Mouse (Mus musculus) liver, embryonic 15.5 days (tissue): ENCODE measurements around the gene BC030867. TPM values are rescaled to one million over a fixed set of nuclear protein-coding genes. Genes with fewer than 3 reads are reported as not detected.
"Not testable (repeated sequence)": the region's sequence is repeated elsewhere in the genome, so short reads cannot be mapped to it uniquely, and the experiment has no call there.

Source experiments
- ATAC-seq: fragments of 200-750 bp; cut with Nextera tagmentation; 2 replicates; pipeline ENCODE4 v1.8.0; 2017; ENCODE audit warnings: moderate number of reproducible peaks, mild to moderate bottlenecking, moderate library complexity; ENCODE audit not compliant: insufficient read depth
- H3K27ac ChIP-seq: fragments of 300-500 bp; sonication (generic); replicated peaks from 2 replicates; pipeline ENCODE4 v1.5.1; 2015; ENCODE audit warnings: mild to moderate bottlenecking, inconsistent platforms
- H3K27me3 ChIP-seq: fragments of 300-500 bp; sonication (generic); 2 replicates; pipeline ENCODE4 v1.6.1; 2015; ENCODE audit warnings: mild to moderate bottlenecking, inconsistent platforms
- H3K36me3 ChIP-seq: fragments of 300-500 bp; sonication (generic); replicated peaks from 2 replicates; pipeline ENCODE4 v1.6.1; 2015; ENCODE audit warnings: moderate library complexity, mild to moderate bottlenecking, inconsistent platforms
- H3K4me1 ChIP-seq: fragments of 300-500 bp; sonication (generic); replicated peaks from 2 replicates; pipeline ENCODE4 v1.6.1; 2015; ENCODE audit warnings: inconsistent platforms
- H3K4me2 ChIP-seq: fragments of 300-500 bp; sonication (generic); 2 replicates; pipeline ENCODE4 v1.6.1; 2015; ENCODE audit warnings: moderate library complexity, mild to moderate bottlenecking, inconsistent platforms
- H3K4me3 ChIP-seq: fragments of 300-500 bp; sonication (generic); replicated peaks from 2 replicates; pipeline ENCODE4 v1.5.1; 2015; ENCODE audit warnings: mild to moderate bottlenecking, inconsistent platforms
- H3K9ac ChIP-seq: fragments of 300-500 bp; sonication (generic); 2 replicates; pipeline ENCODE4 v1.6.1; 2015; ENCODE audit warnings: moderate library complexity, mild to moderate bottlenecking, inconsistent platforms
- H3K9me3 ChIP-seq: fragments of 300-500 bp; sonication (generic); replicated peaks from 2 replicates; pipeline ENCODE4 v1.6.1; 2016; ENCODE audit warnings: inconsistent platforms
- WGBS: fragments of 180-500 bp; shearing (Covaris S2); methylation state at CpG from one replicate; pipeline ENCODE4 v1.1.7; 2015; ENCODE audit warnings: mixed read lengths; ENCODE audit not compliant: insufficient replicate concordance; 5-methylcytosine and 5-hydroxymethylcytosine counted together
- polyA plus RNA-seq: library from polyadenylated mRNA; unstranded; fragments of >200 nt; fragmentation: Nextera tagmentation; extraction: Ambion mirVana; gene quantifications from 2 replicates; pipeline ENCODE4 v1.2.1, GENCODE M21; 2015

Gene BC030867
- polyA plus RNA-seq, 1 experiment from 2014 or later, result 14.1 TPM

DNA sequence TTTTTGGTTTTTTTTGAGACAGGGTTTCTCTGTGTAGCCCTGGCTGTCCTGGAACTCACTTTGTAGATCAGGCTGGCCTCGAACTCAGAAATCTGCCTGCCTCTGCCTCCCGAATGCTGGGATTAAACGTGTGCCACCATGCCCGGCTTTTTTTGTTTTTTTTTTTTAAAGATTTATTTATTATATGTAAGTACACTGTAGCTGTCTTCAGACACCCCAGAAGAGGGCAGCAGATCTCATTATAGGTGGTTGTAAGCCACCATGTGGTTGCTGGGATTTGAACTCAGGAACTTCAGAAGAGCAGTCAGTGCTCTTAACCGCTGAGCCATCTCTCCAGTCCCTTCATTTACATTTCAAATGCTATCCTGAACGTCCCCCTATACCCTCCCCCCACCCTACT is 31.6 kb downstream of the BC030867 start:
- H3K4me2 ChIP-seq, H3K4me3 ChIP-seq, H3K9me3 ChIP-seq, H3K36me3 ChIP-seq, H3K27ac ChIP-seq, H3K9ac ChIP-seq, ATAC-seq: not testable (repeated sequence)
- WGBS, result 56% methylated on average over 6 of the region's 6 CpGs
- H3K4me1 ChIP-seq, result peaks cover 18% of the 10 kb centered on the region
- H3K27me3 ChIP-seq, result peaks cover 13% of the 10 kb centered on the region; the same call in 1 of the 2 replicates

DNA sequence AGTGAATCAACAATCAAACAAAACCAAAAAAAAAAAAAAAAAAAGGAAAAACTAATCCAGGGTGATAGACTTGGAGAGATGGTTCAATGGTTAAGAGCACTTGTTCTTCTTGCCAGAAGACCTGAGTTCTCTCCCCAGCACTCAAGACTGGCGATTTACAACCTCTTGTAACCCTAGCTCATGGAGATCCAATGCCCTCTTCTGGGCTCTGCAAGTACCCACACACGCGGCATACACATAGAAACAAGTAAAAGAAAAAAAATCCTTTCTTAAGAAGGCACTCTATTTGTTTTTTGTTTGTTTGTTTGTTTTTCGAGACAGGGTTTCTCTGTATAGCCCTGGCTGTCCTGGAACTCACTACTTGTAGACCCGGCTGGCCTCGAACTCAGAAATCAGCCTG is 35.2 kb downstream of the BC030867 start:
- WGBS, result 73% methylated on average over 6 of the region's 6 CpGs
- Histone ChIP-seq H3K4me2 (peak overlapping the region; percentile 66), H3K4me3 (peak overlapping the region; percentile 73), H3K9ac (peak overlapping the region; percentile 44; the same call in 1 of the 2 replicates), H3K9me3 (no peaks in the 10 kb centered on the region), H3K27ac (peak overlapping the region; percentile 72; the same call in 1 of the 2 replicates), H3K36me3 (peaks cover 22% of the 10 kb centered on the region), H3K27me3 (no peaks in the 10 kb centered on the region), H3K4me1 (peaks cover 43% of the 10 kb centered on the region)
- ATAC-seq, result no peak

GRCm38 (mm10) chr11:102284501-102285094 is 35.9 kb downstream of the BC030867 start, which contains the start of gene Tmub2:
Tmub2 (plus strand) TSS chr11:102284931.
- under 1% methylated on average over 32 of the region's 32 CpGs for WGBS
- ATAC-seq, result peak; percentile 87
- H3K36me3 ChIP-seq, result peaks cover 26% of the 10 kb centered on the region
- H3K9me3 ChIP-seq, result no peaks in the 10 kb centered on the region
- H3K4me1 ChIP-seq, result peaks cover 48% of the 10 kb centered on the region
- no peaks in the 10 kb centered on the region for H3K27me3 ChIP-seq
- peak within 1 kb of the TSS; percentile 65 for H3K9ac ChIP-seq
- peak within 1 kb of the TSS; percentile 66 for H3K4me2 ChIP-seq
- H3K4me3 ChIP-seq, result peak within 1 kb of the TSS; percentile 73
- H3K27ac ChIP-seq, result peak within 1 kb of the TSS; percentile 77

DNA sequence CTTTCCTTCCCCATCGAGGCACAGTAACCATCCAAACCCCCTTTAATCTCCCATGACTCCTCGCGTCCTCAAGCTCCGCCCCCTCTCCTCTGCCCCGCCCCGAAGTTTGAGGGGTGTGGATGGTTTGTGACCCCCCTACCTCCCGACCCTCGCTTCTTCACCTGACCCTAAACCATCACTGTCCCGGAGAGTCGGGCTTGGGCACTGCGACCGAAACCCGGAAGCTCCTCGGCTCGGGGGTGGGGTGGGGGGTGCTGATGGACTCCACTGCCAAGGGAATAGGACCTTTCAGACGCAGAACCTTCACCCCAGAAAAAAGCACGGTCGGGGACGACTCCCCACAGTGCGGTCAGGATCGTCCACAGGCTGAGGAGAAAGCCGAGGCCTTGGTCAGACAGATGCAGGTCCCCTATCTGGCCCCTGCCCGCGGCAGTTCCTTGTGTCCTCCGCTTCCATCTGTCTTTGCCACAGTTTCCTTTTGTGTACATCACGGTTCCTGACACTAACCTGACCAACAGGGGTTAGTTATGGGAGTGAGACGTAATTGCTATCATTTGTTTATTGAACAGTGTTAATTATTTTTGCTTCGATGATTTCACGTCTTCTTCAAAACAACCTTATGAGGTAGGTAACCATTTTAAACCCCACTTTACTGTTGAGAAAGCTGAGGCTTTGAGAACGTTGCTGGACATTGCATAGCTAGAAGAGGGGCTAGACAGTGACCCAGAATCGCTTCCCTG is 36.6 kb downstream of the BC030867 start:
- no peaks in the 10 kb centered on the region for H3K27me3 ChIP-seq
- ATAC-seq, result peak; percentile 61
- peaks cover 48% of the 10 kb centered on the region for H3K4me1 ChIP-seq
- peak overlapping the region; percentile 66 for H3K4me2 ChIP-seq
- peak overlapping the region; percentile 73 for H3K4me3 ChIP-seq
- no peaks in the 10 kb centered on the region for H3K9me3 ChIP-seq
- peak overlapping the region; percentile 77 for H3K27ac ChIP-seq
- peak overlapping the region; percentile 65 for H3K9ac ChIP-seq
- WGBS, result 3% methylated on average over 31 of the region's 31 CpGs
- peaks cover 29% of the 10 kb centered on the region for H3K36me3 ChIP-seq

DNA sequence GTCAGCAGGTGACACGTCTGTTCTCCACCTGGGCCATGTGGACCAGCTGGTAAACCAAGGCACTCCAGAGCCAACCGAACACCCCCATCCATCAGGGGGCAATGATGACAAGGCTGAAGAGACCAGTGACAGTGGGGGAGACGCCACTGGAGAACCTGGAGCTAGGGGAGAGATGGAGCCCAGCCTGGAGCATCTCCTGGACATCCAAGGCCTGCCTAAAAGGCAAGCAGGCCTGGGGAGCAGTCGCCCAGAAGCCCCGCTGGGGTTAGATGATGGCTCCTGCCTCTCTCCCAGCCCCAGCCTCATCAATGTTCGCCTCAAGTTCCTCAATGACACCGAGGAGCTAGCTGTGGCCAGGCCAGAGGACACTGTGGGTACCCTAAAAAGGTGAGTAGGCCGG is 38.8 kb downstream of the BC030867 start:
- no peaks in the 10 kb centered on the region for H3K9me3 ChIP-seq
- no peak overlapping the region for H3K4me2 ChIP-seq
- peak overlapping the region; percentile 46 for H3K27ac ChIP-seq
- H3K4me1 ChIP-seq, result peaks cover 52% of the 10 kb centered on the region
- no peaks in the 10 kb centered on the region for H3K27me3 ChIP-seq
- no peak for ATAC-seq
- 80% methylated on average over 8 of the region's 8 CpGs for WGBS
- H3K9ac ChIP-seq, result no peak overlapping the region
- no peak overlapping the region for H3K4me3 ChIP-seq
- peaks cover 51% of the 10 kb centered on the region for H3K36me3 ChIP-seq

GRCm38 (mm10) chr11:102288027-102288804 is 39.5 kb downstream of the BC030867 start:
- Histone ChIP-seq H3K36me3 (peaks cover 59% of the 10 kb centered on the region), H3K4me3 (no peak overlapping the region), H3K27ac (peak overlapping the region; percentile 65), H3K4me2 (peak overlapping the region; percentile 29; the same call in 1 of the 2 replicates), H3K9ac (peak overlapping the region; percentile 19; the same call in 1 of the 2 replicates), H3K4me1 (peaks cover 52% of the 10 kb centered on the region), H3K27me3 (no peaks in the 10 kb centered on the region), H3K9me3 (no peaks in the 10 kb centered on the region)
- no peak for ATAC-seq
- WGBS, result 68% methylated on average over 8 of the region's 8 CpGs

- H3K4me2 ChIP-seq, result 0 out of 2 replicates have a peak overlapping the region, but pooled peaks have one; percentile 29
- no peak for ATAC-seq
- peak overlapping the region; percentile 65; the same call in 1 of the 2 replicates for H3K27ac ChIP-seq
- 83% methylated on average over 2 of the region's 2 CpGs for WGBS
- peaks cover 66% of the 10 kb centered on the region for H3K36me3 ChIP-seq
- no peak overlapping the region for H3K4me3 ChIP-seq
- peak overlapping the region; percentile 19; the same call in 1 of the 2 replicates for H3K9ac ChIP-seq
- H3K4me1 ChIP-seq, result peaks cover 51% of the 10 kb centered on the region
- no peaks in the 10 kb centered on the region for H3K9me3 ChIP-seq
- no peaks in the 10 kb centered on the region for H3K27me3 ChIP-seq
Measured at GRCm38 (mm10) chr11:102288913-102289312, 40.2 kb downstream of the BC030867 start.

GRCm38 (mm10) chr11:102289511-102290100 is 40.9 kb downstream of the BC030867 start:
- Histone ChIP-seq H3K27me3 (no peaks in the 10 kb centered on the region), H3K4me3 (no peak overlapping the region), H3K36me3 (peaks cover 72% of the 10 kb centered on the region), H3K4me2 (no peak overlapping the region), H3K9ac (no peak overlapping the region), H3K27ac (no peak overlapping the region), H3K4me1 (peaks cover 53% of the 10 kb centered on the region), H3K9me3 (no peaks in the 10 kb centered on the region)
- 66% methylated on average over 6 of the region's 6 CpGs for WGBS
- ATAC-seq, result no peak

DNA sequence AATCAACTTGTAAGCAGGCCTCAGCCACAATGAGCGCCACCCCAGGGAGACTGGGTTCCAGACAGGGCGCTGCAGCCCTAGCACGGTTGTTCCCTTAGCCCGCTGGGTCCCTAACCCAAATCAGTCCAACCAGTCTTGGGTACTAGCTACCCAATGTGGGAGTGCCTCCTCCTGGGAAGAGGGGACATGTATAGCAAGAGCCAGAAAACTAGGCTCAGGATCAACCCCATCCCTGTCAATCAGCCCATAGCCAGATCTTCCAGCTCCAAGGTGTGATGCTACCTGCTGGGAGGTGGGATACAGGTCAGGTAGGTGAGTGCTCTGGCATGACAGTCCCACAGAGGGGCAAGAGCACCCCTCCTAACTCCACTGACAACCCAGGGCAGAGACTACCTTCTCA is 41.5 kb downstream of the BC030867 start:
- Histone ChIP-seq H3K4me3 (no peak overlapping the region), H3K27me3 (no peaks in the 10 kb centered on the region), H3K9me3 (no peaks in the 10 kb centered on the region), H3K36me3 (peaks cover 73% of the 10 kb centered on the region), H3K4me2 (no peak overlapping the region), H3K9ac (no peak overlapping the region), H3K27ac (no peak overlapping the region), H3K4me1 (peaks cover 58% of the 10 kb centered on the region)
- WGBS, result 87% methylated on average over 4 of the region's 4 CpGs
- ATAC-seq, result no peak

DNA sequence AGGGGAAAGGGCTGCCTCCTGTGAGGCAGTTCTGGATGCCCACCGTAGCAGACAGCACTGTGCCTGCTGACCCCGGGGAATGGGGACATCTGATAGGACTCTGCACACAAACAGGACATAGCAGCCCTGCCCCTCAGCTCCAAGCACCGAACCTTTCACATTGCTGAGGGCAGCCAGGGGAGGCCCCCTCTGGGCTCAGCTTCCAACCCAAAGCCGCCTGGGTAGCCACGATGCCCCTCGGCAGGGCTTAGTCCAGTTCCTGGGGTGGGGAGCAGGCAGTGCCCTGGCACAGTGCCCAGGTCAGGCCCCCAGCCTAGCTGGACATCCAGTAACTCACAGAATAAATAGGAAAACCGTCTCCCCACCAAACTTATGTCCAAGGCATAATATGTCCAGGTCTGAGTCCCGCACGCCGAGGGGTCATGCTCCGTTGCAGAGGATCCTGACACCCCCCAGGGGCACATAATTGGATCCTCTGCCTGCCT is 42.4 kb downstream of the BC030867 start:
- Histone ChIP-seq H3K4me3 (no peak overlapping the region), H3K4me2 (no peak overlapping the region), H3K36me3 (peaks cover 73% of the 10 kb centered on the region), H3K9me3 (no peaks in the 10 kb centered on the region), H3K27ac (no peak overlapping the region), H3K4me1 (peaks cover 59% of the 10 kb centered on the region), H3K27me3 (no peaks in the 10 kb centered on the region), H3K9ac (no peak overlapping the region)
- WGBS, result 82% methylated on average over 11 of the region's 11 CpGs
- ATAC-seq, result no peak
